Mouse (Mus musculus) cerebellum, postnatal 4 days (tissue): ENCODE measurements around the gene Drc1.

ENCODE experiments used
- DNase-seq, 2 experiments: peaks; one replicate each; pipeline ENCODE4 v3.0.0; 2022; ENCODE audit warnings: low spot score in 2 of 2, mixed read lengths in 1 of 2

Gene Drc1

GRCm38 (mm10) chr5:30287106-30287882 is 6.1 kb downstream of the Drc1 start:
- no peak for DNase-seq

- DNase-seq: no peak
Measured at GRCm38 (mm10) chr5:30340815-30341214, 59.6 kb downstream of the Drc1 start.

- DNase-seq: no peak
Measured at GRCm38 (mm10) chr5:30341601-30342365, 60.6 kb downstream of the Drc1 start.

GRCm38 (mm10) chr5:30342601-30343015 is 61.4 kb downstream of the Drc1 start:
- no peak for DNase-seq

- DNase-seq: peak in 1 of 2 experiments; percentile 62
Measured at GRCm38 (mm10) chr5:30343107-30343506, 61.9 kb downstream of the Drc1 start.

GRCm38 (mm10) chr5:30343886-30344285 is 62.7 kb downstream of the Drc1 start:
- no peak for DNase-seq

- DNase-seq: no peak
Measured at GRCm38 (mm10) chr5:30353605-30354004, 72.4 kb downstream of the Drc1 start.

- DNase-seq: no peak
Measured at GRCm38 (mm10) chr5:30355114-30355513, 73.9 kb downstream of the Drc1 start.

- DNase-seq: no peak
Measured at GRCm38 (mm10) chr5:30355559-30356159, 74.5 kb downstream of the Drc1 start.

GRCm38 (mm10) chr5:30356647-30357046 is 75.5 kb downstream of the Drc1 start:
- DNase-seq: no peak

- no peak for DNase-seq
Measured at GRCm38 (mm10) chr5:30358436-30359099, 77.4 kb downstream of the Drc1 start.

GRCm38 (mm10) chr5:30367405-30367804 is 86.2 kb downstream of the Drc1 start:
- DNase-seq: no peak

- no peak for DNase-seq
Measured at GRCm38 (mm10) chr5:30369426-30369825, 88.2 kb downstream of the Drc1 start.

GRCm38 (mm10) chr5:30382876-30383275 is 101.7 kb downstream of the Drc1 start:
- DNase-seq: no peak

GRCm38 (mm10) chr5:30387726-30388125 is 106.5 kb downstream of the Drc1 start:
- no peak for DNase-seq

GRCm38 (mm10) chr5:30389836-30390235 is 108.6 kb downstream of the Drc1 start:
- no peak for DNase-seq

GRCm38 (mm10) chr5:30391473-30391872 is 110.3 kb downstream of the Drc1 start:
- peak; percentile 68 to 80 for DNase-seq

- DNase-seq: no peak
Measured at GRCm38 (mm10) chr5:30400521-30400920, 119.3 kb downstream of the Drc1 start.

GRCm38 (mm10) chr5:30401165-30401564 is 120.0 kb downstream of the Drc1 start:
- no peak for DNase-seq

- DNase-seq: peak in 1 of 2 experiments; percentile 14
Measured at GRCm38 (mm10) chr5:30406876-30407275, 125.7 kb downstream of the Drc1 start.

- no peak for DNase-seq
Measured at GRCm38 (mm10) chr5:30411524-30411923, 130.3 kb downstream of the Drc1 start.

GRCm38 (mm10) chr5:30415381-30415780 is 134.2 kb downstream of the Drc1 start:
- DNase-seq: no peak
